Mouse (Mus musculus) kidney, adult 2 months (tissue): ENCODE measurements around the gene Cma2.

Source experiments
- CTCF ChIP-seq: fragments of 200-500 bp; conservative IDR thresholded peaks from 2 replicates; pipeline ENCODE4 v1.5.1; 2011; ENCODE audit warnings: low read depth, mild to moderate bottlenecking, control low read depth, low read length, moderate library complexity, mixed read lengths; ENCODE audit not compliant: insufficient read depth, insufficient read length
- POLR2A ChIP-seq: fragments of 200-500 bp; IDR thresholded peaks from one replicate; pipeline ENCODE4 v1.6.1; 2011; ENCODE audit warnings: low read depth, low read length, control low read depth

DNA sequence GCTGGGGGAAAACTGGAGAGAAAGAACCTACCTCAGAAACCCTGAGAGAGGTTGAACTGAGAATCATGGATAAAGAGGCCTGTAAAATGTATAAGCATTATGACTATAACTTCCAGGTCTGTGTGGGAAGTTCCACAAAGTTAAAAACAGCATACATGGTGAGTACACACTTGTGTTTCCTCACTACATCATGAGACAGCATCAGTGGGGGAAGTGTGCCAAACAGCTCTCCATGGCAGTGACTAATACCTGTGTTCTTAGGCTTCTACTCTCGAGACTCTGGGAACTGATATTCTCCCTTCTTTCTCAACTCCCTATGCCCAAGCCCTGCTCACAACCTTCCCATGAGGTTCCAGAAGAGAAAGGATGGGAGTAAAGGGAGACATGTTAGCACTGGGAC is 68.7 kb downstream of the Cma2 start:
- no peak for TF ChIP-seq CTCF
- TF ChIP-seq POLR2A: no peak
